Mouse (Mus musculus) left cerebral cortex, adult 11 months (tissue): ENCODE results near the gene Pik3r2.
"Not testable (repeated sequence)": the region's sequence is repeated elsewhere in the genome, so short reads cannot be mapped to it uniquely, and the experiment has no call there.

Experiments
- DNase-seq: peaks from one replicate; pipeline ENCODE4 v3.0.0; 2022; ENCODE audit warnings: low spot score

Pik3r2 gene

GRCm38 (mm10) chr8:70776496-70777444 lies at the start of gene Pik3r2:
Gene Pik3r2, minus strand, starts transcription at chr8:70776713.
- peak; percentile 97 for DNase-seq

DNA sequence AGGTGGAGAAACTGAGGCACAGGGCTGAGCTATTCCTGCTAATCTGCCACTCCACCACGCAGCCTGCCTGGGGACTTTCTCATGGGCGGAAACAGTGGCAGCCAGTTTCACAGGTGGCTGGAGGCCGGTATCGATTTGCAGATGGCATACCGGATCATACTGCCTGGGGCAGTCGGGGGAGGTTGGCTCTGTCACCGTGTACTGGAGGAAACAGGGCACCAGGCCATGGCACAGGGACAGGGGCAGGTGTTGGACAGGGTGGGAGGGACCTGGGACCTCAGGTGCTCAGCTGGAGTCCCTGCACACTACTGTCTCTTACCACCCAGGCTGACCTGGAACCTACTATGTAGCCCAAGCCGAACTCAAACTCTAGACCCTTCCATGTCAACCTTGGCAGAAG lies 49.3 kb upstream of the Pik3r2 start:
- DNase-seq, result no peak

DNA sequence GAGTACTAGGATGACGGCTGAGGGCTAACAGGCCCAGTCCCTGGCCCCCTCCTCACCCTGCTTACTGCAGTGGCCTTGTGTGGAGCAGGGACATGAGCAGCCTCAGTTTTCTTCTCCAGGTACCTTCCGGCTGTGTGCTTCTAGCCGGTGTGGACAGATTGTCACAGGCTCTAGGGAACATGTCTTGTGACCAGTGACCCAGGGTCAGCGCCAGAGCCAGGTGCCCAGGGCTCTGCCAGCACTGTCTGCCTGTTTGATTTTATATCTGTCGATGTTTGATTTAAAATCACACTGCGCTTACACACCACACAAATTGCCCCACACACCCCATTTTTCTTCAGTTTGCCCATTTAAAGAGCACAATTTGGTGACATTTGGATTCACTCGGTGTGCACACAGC lies 47.3 kb upstream of the Pik3r2 start:
- DNase-seq, result no peak

DNA sequence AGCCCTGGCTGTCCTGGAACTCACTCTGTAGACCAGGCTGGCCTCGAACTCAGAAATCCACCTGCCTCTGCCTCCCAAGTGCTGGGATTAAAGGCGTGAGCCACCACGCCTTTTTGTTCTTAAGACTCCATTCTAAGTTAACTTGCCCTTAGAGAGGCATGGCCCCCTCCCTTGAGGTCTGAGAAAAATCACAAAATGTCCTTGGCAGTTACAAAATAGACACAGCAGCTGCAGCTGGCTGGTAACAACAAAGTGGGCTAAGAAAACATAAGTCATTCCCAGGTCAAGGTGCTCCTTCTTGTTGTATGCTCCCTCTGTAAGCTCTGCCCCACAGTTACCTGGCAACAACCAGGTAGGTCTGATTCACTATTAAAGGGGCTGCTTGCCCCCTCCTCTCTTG lies 46.1 kb upstream of the Pik3r2 start:
- DNase-seq, result not testable (repeated sequence)

- no peak for DNase-seq
Measured at GRCm38 (mm10) chr8:70821992-70822391, 45.5 kb upstream of the Pik3r2 start.

- DNase-seq, result no peak
Measured at GRCm38 (mm10) chr8:70821399-70821962, 45.0 kb upstream of the Pik3r2 start.

- no peak for DNase-seq
Measured at GRCm38 (mm10) chr8:70820101-70820935, 43.8 kb upstream of the Pik3r2 start.

- no peak for DNase-seq
Measured at GRCm38 (mm10) chr8:70816679-70817078, 40.2 kb upstream of the Pik3r2 start.

DNA sequence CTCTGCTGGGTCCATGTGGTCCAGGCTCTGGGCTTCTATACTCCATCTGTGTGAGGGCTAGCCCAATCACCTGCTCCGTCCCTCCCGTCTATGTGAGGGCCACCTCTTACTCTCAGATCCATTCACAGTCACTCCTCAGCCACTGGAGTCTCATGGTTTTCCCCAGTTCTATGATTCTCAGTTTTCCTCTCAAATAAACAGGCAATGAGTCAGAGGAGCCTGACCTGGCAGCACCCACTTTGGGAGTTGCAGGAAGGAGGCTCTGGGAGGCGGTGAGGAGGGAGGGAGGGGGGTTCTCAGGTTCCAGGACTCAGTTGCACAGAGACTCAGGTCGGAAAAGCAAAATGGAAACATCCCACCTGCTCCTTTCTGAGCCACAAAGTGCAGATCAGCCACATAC lies 36.4 kb upstream of the Pik3r2 start:
- no peak for DNase-seq

GRCm38 (mm10) chr8:70812055-70812454 lies 35.5 kb upstream of the Pik3r2 start:
- DNase-seq, result no peak

DNA sequence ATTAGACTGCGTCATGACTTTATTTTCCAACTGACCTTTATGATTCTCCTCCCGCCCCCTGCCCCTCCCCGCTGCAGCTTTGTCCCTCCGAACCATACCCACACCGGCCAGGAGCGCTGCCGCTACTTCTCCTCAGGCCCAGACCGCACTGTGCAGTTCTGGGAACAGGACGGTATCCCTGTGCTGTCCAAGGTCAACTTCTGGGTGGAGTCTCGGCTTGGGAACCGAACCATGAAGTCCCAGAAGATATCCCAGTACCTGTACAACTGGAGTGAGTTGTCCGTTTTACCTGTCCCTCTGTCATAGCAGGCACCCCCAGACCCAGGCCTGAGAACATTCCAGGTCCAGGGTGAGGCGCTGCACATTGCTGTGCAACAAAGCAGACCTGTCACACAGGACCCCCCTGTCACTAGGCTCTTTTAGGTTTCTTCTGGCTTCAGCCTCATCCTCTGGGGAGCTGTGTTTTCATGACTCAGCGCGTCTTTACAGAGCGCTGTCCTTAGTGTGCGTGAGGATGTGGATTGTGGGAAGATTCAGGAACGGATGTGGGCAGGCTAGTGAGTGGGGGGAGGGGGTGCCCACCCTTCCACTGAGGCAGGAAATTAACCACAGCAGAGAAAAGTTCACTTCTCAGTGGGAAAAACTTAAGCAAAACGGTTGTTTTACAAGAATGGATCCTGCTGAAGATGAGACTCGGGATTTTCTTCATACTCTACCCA lies 34.6 kb upstream of the Pik3r2 start:
- no peak for DNase-seq

- DNase-seq, result no peak
Measured at GRCm38 (mm10) chr8:70808955-70809701, 32.6 kb upstream of the Pik3r2 start.

- DNase-seq, result no peak
Measured at GRCm38 (mm10) chr8:70808239-70808638, 31.7 kb upstream of the Pik3r2 start, which contains the start of gene Il12rb1. Gene Il12rb1, plus strand, starts transcription at chr8:70808449.

- DNase-seq, result no peak
Measured at GRCm38 (mm10) chr8:70807304-70807703, 30.8 kb upstream of the Pik3r2 start.

- no peak for DNase-seq
Measured at GRCm38 (mm10) chr8:70806541-70806940, 30.0 kb upstream of the Pik3r2 start.

DNA sequence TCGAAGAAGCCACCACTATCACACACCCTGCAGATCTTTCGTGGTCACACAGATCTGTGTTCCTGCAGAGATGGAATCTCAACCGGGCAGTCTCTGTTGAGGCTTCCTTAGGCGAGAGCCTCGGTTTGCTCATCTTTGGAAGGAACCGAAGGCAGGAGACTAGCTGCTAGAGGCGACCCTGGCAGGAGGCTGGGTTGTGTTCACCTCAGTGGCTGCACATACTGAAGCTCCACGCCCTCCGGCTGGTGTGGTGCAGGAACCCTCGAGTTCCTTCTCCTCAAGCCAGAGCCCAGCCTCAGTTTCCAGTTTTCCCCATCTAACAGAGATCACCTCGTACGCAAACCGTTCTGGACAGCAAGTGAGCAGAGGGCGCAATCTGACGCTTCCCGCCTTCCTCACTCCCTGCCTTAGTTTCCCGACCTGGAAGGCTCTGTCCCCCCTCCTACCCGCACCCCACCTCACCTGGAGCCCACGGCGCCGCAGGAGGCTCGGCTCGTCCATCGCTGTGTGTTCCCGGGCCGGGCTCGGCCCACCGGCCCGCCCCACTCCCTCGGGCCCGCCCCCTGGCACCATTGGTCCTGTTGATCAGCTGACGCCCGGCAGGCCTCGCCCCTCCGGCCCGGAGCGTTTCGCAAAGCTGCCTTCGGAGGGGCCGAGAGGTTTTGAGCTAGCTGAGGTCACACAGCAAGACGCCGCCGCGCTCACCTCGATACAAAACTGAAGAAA lies 28.1 kb upstream of the Pik3r2 start, which contains the start of gene Mast3:
Gene Mast3, minus strand, starts transcription at position 574 of the 726 bp plus-strand sequence.
- no peak for DNase-seq

DNA sequence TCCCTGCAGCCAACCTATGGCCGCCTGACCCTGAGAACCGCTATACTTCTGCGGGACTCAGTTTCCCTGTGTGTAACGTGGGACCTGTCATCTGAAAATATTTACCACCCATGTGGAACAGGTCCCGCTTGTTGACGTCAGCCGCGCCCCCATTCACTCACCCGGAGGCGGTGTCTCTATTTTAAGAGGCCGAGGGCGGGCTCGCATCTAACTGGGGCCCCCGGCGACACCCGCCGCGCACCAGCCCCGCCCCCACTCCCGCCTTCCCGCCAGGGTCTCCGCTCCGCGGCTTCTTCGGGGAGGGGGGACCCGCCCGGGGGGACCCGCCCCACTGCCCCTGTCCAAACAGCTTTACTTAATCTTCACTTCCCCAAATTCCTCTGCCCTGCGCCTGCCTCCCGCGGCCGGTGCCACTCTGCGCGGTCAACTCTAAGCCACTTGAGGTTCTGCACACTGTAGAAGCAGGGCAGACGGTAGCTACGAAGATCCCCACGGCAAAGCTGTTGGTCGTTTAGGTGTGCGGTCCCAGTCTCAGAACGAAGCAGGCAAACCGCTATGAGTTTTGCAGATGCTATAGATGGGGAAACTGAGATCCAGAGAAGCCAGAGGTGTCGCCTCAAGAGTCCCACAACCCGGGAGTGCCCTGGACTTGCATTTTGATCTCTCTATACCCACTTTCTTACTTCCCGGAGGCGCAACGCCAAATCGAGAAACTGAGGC lies 27.4 kb upstream of the Pik3r2 start:
- no peak for DNase-seq

- DNase-seq, result no peak
Measured at GRCm38 (mm10) chr8:70802786-70803510, 26.4 kb upstream of the Pik3r2 start.

DNA sequence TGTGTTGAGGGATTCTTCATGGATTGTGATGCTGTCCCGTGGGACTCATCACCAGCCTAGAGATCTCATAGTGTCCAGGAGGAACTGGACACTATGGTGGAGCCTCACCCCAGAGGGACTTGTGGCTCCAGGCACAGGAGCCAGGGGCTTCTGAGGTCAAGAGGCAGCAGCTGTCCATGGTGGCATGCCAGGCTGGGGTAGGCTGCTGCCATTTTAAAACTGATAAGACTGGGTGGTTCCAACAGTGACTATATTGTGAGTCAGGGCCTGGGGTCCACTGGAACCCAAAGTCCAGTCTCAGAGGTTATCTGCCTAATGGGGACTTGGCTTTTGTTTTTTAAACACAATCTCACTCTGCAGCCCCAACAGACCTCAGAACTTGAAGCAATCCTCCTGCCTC lies 25.3 kb upstream of the Pik3r2 start:
- DNase-seq, result no peak
